Mouse (Mus musculus) forebrain, embryonic 11.5 days (tissue): Measurements from ENCODE around the gene Cript. TPM values are rescaled to one million over a fixed set of nuclear protein-coding genes. Genes with fewer than 3 reads are reported as not detected.

Experiments
- ATAC-seq: fragments of 200-750 bp; cut with Nextera tagmentation; replicated peaks from 2 replicates; pipeline ENCODE4 v1.8.0; 2017; ENCODE audit warnings: moderate TSS enrichment; ENCODE audit not compliant: low FRiP score
- DNase-seq: peaks from one replicate; pipeline ENCODE4 v3.0.0-alpha.2; 2017; ENCODE audit warnings: low spot score
- H3K27ac ChIP-seq: fragments of 300-500 bp; sonication (generic); 2 replicates; pipeline ENCODE4 v1.5.1; 2014; ENCODE audit warnings: low read depth, low read length
- H3K27me3 ChIP-seq: fragments of 300-500 bp; sonication (generic); 2 replicates; pipeline ENCODE4 v1.6.1; 2014; ENCODE audit warnings: mild to moderate bottlenecking, low read length, mixed read lengths; ENCODE audit not compliant: control insufficient read depth, insufficient read depth
- H3K36me3 ChIP-seq: fragments of 300-500 bp; sonication (generic); 2 replicates; pipeline ENCODE4 v1.6.1; 2014; ENCODE audit warnings: mild to moderate bottlenecking, low read length, moderate library complexity, mixed read lengths; ENCODE audit not compliant: control insufficient read depth, insufficient read depth
- H3K4me1 ChIP-seq: fragments of 300-500 bp; sonication (generic); replicated peaks from 2 replicates; pipeline ENCODE4 v1.6.1; 2014; ENCODE audit warnings: low read length, mixed read lengths; ENCODE audit not compliant: control insufficient read depth, insufficient read depth
- H3K4me2 ChIP-seq: fragments of 300-500 bp; sonication (generic); 2 replicates; pipeline ENCODE4 v1.6.1; 2014; ENCODE audit warnings: low read depth, mild to moderate bottlenecking, low read length, moderate library complexity, mixed read lengths; ENCODE audit not compliant: severe bottlenecking
- H3K4me3 ChIP-seq: fragments of 300-500 bp; sonication (generic); 2 replicates; pipeline ENCODE4 v1.5.1; 2014; ENCODE audit warnings: low read depth, low read length
- H3K9ac ChIP-seq: fragments of 300-500 bp; sonication (generic); 2 replicates; pipeline ENCODE4 v1.6.1; 2014; ENCODE audit warnings: low read length
- H3K9me3 ChIP-seq: fragments of 300-500 bp; sonication (generic); 2 replicates; pipeline ENCODE4 v1.6.1; 2016; ENCODE audit warnings: low read length, mixed read lengths; ENCODE audit not compliant: control insufficient read depth
- WGBS: fragments of 180-500 bp; shearing (Covaris S2); extraction: QIAGEN DNeasy Blood & Tissue Kit; methylation state at CpG from one replicate; pipeline ENCODE4 v1.1.7; 2014; 5-methylcytosine and 5-hydroxymethylcytosine counted together
- polyA plus RNA-seq: library from polyadenylated mRNA; unstranded; fragments of >200 nt; fragmentation: Nextera tagmentation; extraction: Ambion mirVana; gene quantifications from 2 replicates; pipeline ENCODE4 v1.2.1, GENCODE M21; 2014

Gene Cript
- polyA plus RNA-seq, 1 experiment from 2014 or later: 169 TPM

- no peak overlapping the region for H3K9ac ChIP-seq
- no peak for DNase-seq
- no peaks in the 10 kb centered on the region for H3K4me1 ChIP-seq
- no peak overlapping the region for H3K27ac ChIP-seq
- WGBS: 72% methylated on average over 6 of the region's 6 CpGs
- H3K36me3 ChIP-seq: no peaks in the 10 kb centered on the region
- no peaks in the 10 kb centered on the region for H3K9me3 ChIP-seq
- no peak overlapping the region for H3K4me3 ChIP-seq
- no peaks in the 10 kb centered on the region for H3K27me3 ChIP-seq
- no peak overlapping the region for H3K4me2 ChIP-seq
- no peak for ATAC-seq
Measured at GRCm38 (mm10) chr17:86988601-86989184, 36.7 kb upstream of the Cript start.

DNA sequence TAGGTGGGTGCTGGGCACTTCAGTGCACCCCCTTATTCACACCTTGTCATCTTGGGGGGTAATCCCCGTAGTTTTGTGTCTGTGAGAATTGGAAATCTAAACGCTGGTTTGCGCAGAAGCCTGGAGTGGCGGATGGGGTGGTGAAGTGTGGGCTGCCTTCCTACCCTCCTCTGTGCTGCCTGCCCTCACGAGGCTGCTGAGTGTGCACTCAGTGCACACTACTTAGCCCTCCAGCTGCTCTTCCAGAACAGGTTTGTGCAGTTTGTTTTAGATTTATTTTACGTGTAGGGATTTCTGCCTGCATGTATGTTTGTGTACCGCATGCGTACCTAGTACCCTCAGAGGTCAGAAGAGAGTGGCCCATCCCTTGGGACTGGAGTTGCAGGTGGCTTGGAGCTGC is 34.0 kb upstream of the Cript start:
- no peak overlapping the region for H3K4me3 ChIP-seq
- DNase-seq: no peak
- H3K36me3 ChIP-seq: no peaks in the 10 kb centered on the region
- H3K27ac ChIP-seq: no peak overlapping the region
- H3K4me2 ChIP-seq: no peak overlapping the region
- no peaks in the 10 kb centered on the region for H3K27me3 ChIP-seq
- H3K4me1 ChIP-seq: no peaks in the 10 kb centered on the region
- no peak for ATAC-seq
- WGBS: 89% methylated on average over 8 of the region's 8 CpGs
- no peak overlapping the region for H3K9ac ChIP-seq
- H3K9me3 ChIP-seq: no peaks in the 10 kb centered on the region

GRCm38 (mm10) chr17:86997323-86997722 is 28.0 kb upstream of the Cript start:
- Histone ChIP-seq H3K27ac (no peak overlapping the region), H3K36me3 (no peaks in the 10 kb centered on the region), H3K27me3 (no peaks in the 10 kb centered on the region), H3K9ac (no peak overlapping the region), H3K4me1 (no peaks in the 10 kb centered on the region), H3K4me3 (no peak overlapping the region), H3K4me2 (no peak overlapping the region), H3K9me3 (no peaks in the 10 kb centered on the region)
- DNase-seq (no peak), ATAC-seq (no peak)
- 95% methylated on average over 6 of the region's 6 CpGs for WGBS

- no peak overlapping the region for H3K4me3 ChIP-seq
- H3K36me3 ChIP-seq: no peaks in the 10 kb centered on the region; the same call in 1 of the 2 replicates
- no peaks in the 10 kb centered on the region for H3K27me3 ChIP-seq
- H3K4me2 ChIP-seq: no peak overlapping the region
- WGBS: 93% methylated on average over 3 of the region's 3 CpGs
- H3K9me3 ChIP-seq: no peaks in the 10 kb centered on the region
- ATAC-seq: no peak
- H3K27ac ChIP-seq: no peak overlapping the region
- no peaks in the 10 kb centered on the region for H3K4me1 ChIP-seq
- no peak for DNase-seq
- H3K9ac ChIP-seq: no peak overlapping the region
Measured at GRCm38 (mm10) chr17:87008950-87009349, 16.4 kb upstream of the Cript start.

DNA sequence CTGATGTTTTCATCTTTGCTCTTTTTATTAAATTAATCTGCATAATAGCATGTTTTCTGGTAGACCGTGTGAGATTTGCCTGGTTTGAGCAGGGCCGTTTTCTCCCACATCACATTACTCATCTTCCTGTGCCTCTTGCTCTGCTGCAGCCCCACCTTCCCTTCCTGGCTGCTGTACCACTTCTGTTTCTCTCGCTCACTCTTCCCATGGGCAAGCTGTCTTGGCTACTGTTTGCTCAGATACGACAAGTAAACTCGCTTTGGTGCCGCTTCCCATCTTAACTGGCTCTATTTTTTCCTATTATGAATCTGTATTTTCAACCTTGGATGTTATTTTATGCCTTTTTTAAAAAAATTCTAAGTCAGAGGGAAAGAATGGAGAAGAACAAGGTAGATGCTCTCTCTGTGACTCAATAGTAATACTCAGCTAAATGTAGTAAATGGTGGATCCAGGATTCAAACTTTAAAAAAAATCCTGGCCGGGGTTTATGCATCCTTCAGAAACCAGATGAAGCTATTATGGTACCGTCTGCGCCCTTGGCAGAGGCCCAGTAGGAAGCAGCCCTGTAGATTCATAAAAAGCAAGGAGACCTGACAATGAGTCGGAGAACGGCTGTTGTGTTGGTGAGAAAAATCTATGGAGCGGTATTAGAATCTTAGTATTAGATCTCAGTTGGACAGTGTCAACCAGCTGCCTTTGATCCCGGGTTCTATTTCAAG is 13.9 kb upstream of the Cript start:
- Histone ChIP-seq H3K36me3 (peaks cover 2% of the 10 kb centered on the region; the same call in 1 of the 2 replicates), H3K4me2 (no peak overlapping the region), H3K4me1 (no peaks in the 10 kb centered on the region), H3K9me3 (no peaks in the 10 kb centered on the region), H3K9ac (no peak overlapping the region), H3K27ac (no peak overlapping the region), H3K27me3 (no peaks in the 10 kb centered on the region), H3K4me3 (no peak overlapping the region)
- DNase-seq (no peak), ATAC-seq (no peak)
- 96% methylated on average over 13 of the region's 13 CpGs for WGBS

GRCm38 (mm10) chr17:87019692-87020091 is 5.7 kb upstream of the Cript start:
- H3K4me3 ChIP-seq: no peak overlapping the region
- H3K4me1 ChIP-seq: no peaks in the 10 kb centered on the region
- 94% methylated on average over 5 of the region's 5 CpGs for WGBS
- no peak overlapping the region for H3K9ac ChIP-seq
- H3K27me3 ChIP-seq: no peaks in the 10 kb centered on the region
- no peak for ATAC-seq
- H3K4me2 ChIP-seq: no peak overlapping the region
- no peaks in the 10 kb centered on the region for H3K9me3 ChIP-seq
- DNase-seq: no peak
- H3K36me3 ChIP-seq: peaks cover 2% of the 10 kb centered on the region; the same call in 1 of the 2 replicates
- no peak overlapping the region for H3K27ac ChIP-seq

- peak; percentile 86 for ATAC-seq
- Histone ChIP-seq H3K4me2 (peak overlapping the region; percentile 81), H3K36me3 (peaks cover 2% of the 10 kb centered on the region; the same call in 1 of the 2 replicates), H3K27ac (no peak overlapping the region), H3K9me3 (no peaks in the 10 kb centered on the region), H3K4me3 (peak overlapping the region; percentile 83), H3K4me1 (peaks cover 2% of the 10 kb centered on the region; the same call in 1 of the 2 replicates), H3K9ac (peak overlapping the region; percentile 75), H3K27me3 (no peaks in the 10 kb centered on the region)
- 1% methylated on average over 55 of the region's 55 CpGs for WGBS
- peak; percentile 66 for DNase-seq
Measured at GRCm38 (mm10) chr17:87024491-87025242, 683 bp upstream of the Cript start.

GRCm38 (mm10) chr17:87036141-87037073 is 11.1 kb downstream of the Cript start:
- no peak overlapping the region for H3K4me3 ChIP-seq
- no peaks in the 10 kb centered on the region for H3K36me3 ChIP-seq
- H3K9me3 ChIP-seq: no peaks in the 10 kb centered on the region
- H3K4me2 ChIP-seq: no peak overlapping the region
- no peak overlapping the region for H3K9ac ChIP-seq
- H3K27me3 ChIP-seq: no peaks in the 10 kb centered on the region
- no peaks in the 10 kb centered on the region for H3K4me1 ChIP-seq
- H3K27ac ChIP-seq: no peak overlapping the region
- WGBS: 58% methylated on average over 9 of the region's 10 CpGs
- no peak for ATAC-seq
- peak; percentile 53 for DNase-seq
